ENCODE assay signal across 8 mouse cellular contexts in the genomic region with DNA sequence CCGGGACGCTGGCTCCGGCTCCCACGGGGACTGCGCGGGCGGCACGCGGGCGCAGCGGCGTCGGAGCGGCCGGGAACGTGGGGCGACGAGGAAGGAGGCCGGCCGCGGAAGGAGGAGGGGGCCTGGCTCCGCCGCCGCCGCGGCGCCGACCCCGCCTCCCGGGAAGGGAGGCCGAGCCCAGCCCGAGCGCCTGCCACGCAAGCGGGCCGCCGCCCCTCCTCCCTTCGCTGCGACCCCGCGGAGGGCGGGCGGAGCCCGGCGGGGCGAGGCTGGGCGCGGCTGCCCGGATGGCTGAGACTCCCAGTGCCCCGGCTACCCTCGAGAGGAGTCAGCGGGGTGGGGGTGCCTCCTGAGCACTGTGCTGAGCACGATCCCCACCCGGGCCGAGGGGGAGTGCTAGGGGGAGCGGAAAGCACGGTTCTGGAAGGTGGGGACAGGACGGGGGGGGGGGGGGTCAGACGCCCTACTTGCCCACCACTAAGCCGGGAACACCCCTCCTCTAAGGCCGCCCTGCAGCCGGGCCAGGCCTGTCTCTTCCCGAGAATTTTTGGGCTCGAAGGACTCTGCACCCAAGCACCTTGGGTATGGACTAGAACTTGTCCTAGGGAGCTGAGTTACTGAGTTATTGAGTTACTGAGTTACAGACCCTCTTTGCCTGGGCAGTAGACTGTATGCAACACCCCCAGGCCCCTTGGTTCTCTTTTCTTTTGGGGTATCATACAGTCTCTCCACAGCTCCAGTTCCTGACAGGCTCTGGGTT. TPM values are rescaled to one million over a fixed set of nuclear protein-coding genes. Genes with fewer than 3 reads are reported as not detected.
DNase-seq lines count a peak whose midpoint lies in the region; ATAC-seq and TF ChIP-seq lines count a peak whose summit lies in the region.

TSS of gene Ckap4 (minus strand) at position 151 of the 760 bp plus-strand sequence.

- H3K4me1 ChIP-seq in hindbrain, embryonic 15.5 days (replicated peaks), result peaks cover 35% of the 10 kb centered on the region
- peaks cover 4% of the 10 kb centered on the region; the same call in 1 of the 2 replicates for H3K4me1 ChIP-seq in small intestine, adult 2 months (ENCODE audit: control insufficient read depth, insufficient read depth, insufficient read length, low read length)

- H3K4me3 ChIP-seq in hindbrain, embryonic 15.5 days, result peak within 1 kb of the TSS; percentile 67
- peak within 1 kb of the TSS; percentile 71 for H3K4me3 ChIP-seq in small intestine, adult 2 months (ENCODE audit: low read depth, low read length)

- DNase-seq in layer of hippocampus, adult 18-20 months (ENCODE audit: low spot score in 2 of 2), result peak; percentile 17 to 37
- DNase-seq in layer of hippocampus, adult 11-12 months (ENCODE audit: low spot score), result no peak
- peak; percentile 36 to 56 for DNase-seq in cerebellum, postnatal 36 days
- peak; percentile 40 to 59 for DNase-seq in gastrocnemius, adult 8-10 months (ENCODE audit: low spot score in 2 of 2)
- DNase-seq in left cerebral cortex, postnatal 25 days (ENCODE audit: low spot score in 2 of 2), result peak; percentile 27 to 54

- TF ChIP-seq POLR2A in small intestine, adult 2 months (IDR thresholded peaks at IDR 0.05; ENCODE audit: low read depth, low read length), result 0 out of 2 replicates have a peak, but pooled peaks have one; percentile 31

- no peaks in the 10 kb centered on the region for H3K36me3 ChIP-seq in hindbrain, embryonic 15.5 days
- H3K36me3 ChIP-seq in small intestine, adult 2 months (ENCODE audit: control insufficient read depth, insufficient read depth, low read length), result no peaks in the 10 kb centered on the region

- peak; percentile 84 for ATAC-seq in hindbrain, embryonic 15.5 days (ENCODE audit: low FRiP score, low read depth)
- ATAC-seq in megakaryocyte progenitor cell, adult 5-6 weeks (replicated peaks; ENCODE audit: poor library complexity), result peak; percentile 47

- TF ChIP-seq CTCF in small intestine, adult 2 months (IDR thresholded peaks at IDR 0.05; ENCODE audit: extremely low read depth, insufficient read length, insufficient replicate concordance, low read depth, low read length), result no peak

- H3K9ac ChIP-seq in hindbrain, embryonic 15.5 days, result peak within 1 kb of the TSS; percentile 74

- under 1% methylated on average over 39 of the region's 64 CpGs for WGBS in hindbrain, embryonic 15.5 days
- WGBS in small intestine, adult 2 months, result 2% methylated on average over 54 of the region's 64 CpGs

- H3K9me3 ChIP-seq in hindbrain, embryonic 15.5 days, result no peaks in the 10 kb centered on the region

- peak within 1 kb of the TSS; percentile 64 for H3K4me2 ChIP-seq in hindbrain, embryonic 15.5 days

- no peaks in the 10 kb centered on the region for H3K27me3 ChIP-seq in hindbrain, embryonic 15.5 days
- no peaks in the 10 kb centered on the region for H3K27me3 ChIP-seq in small intestine, adult 2 months (ENCODE audit: control insufficient read depth, insufficient read depth, low read length)

- intact Hi-C loops in left cerebral cortex, postnatal 25 days (cut with DNase I), result loop anchor here (5.0 kb wide), 2 partner anchors 43 to 88 kb away; partner anchors contain the start of genes Polr3b and Tcp11l2

- peak within 1 kb of the TSS; percentile 88 for H3K27ac ChIP-seq in hindbrain, embryonic 15.5 days (replicated peaks)
- H3K27ac ChIP-seq in small intestine, adult 2 months (ENCODE audit: insufficient read depth, low read depth, low read length), result peak within 1 kb of the TSS; percentile 35

RNA-seq across cellular contexts. Expression of gene Ckap4, which starts in this region (rescaled TPM):
- 10 to 100 TPM; 18.7 to 19.9 TPM for total RNA-seq in layer of hippocampus, adult 18-20 months (2021)
- 1 to 10 TPM; 5.3 to 7.8 (median 5.7) TPM for total RNA-seq in gastrocnemius, adult 8-10 months (2022)
- 55.6 and 59.2 TPM in 2 replicates for polyA plus RNA-seq in hindbrain, embryonic 15.5 days (2015; fragmentation: Nextera tagmentation; extraction: Ambion mirVana)
- total RNA-seq in left cerebral cortex, postnatal 25 days (2021), result 10 to 100 TPM; 22.8 to 25.2 TPM
- total RNA-seq in megakaryocyte progenitor cell, adult 5-6 weeks (2015), result 72.5 and 84.2 TPM in 2 replicates
- total RNA-seq in megakaryocyte progenitor cell, adult 5-6 weeks (2017), result 63.4 and 70.0 TPM in 2 replicates
- 11.8 and 15.2 TPM in 2 replicates for polyA plus RNA-seq in small intestine, adult 2 months (2012; rRNA removed)
